Mouse (Mus musculus) liver, embryonic 14.5 days (tissue): ENCODE results near the gene Grip1.

Experiments used
- CTCF ChIP-seq: IDR thresholded peaks from 2 replicates; pipeline ENCODE4 v1.5.1; 2016; ENCODE audit warnings: antibody characterized with exemption, low read depth, control low read depth
- EP300 ChIP-seq: IDR thresholded peaks from 2 replicates; pipeline ENCODE4 v1.6.1; 2016; ENCODE audit warnings: antibody characterized with exemption, low read depth

GRCm38 (mm10) chr10:119778871-119779270, 325.2 kb downstream of the Grip1 start:
- no peak for TF ChIP-seq CTCF
- no peak for TF ChIP-seq EP300
